Mouse (Mus musculus) cerebellum, adult 2 months (tissue): ENCODE measurements at regions not wholly inside any gene's neighbourhood (a gene's known extent, or its start where the extent isn't known, plus 50 kb on each side); places are given as distances from the start of the nearest gene placed in this dataset.

Experiments used
- CTCF ChIP-seq: fragments of 200-500 bp; IDR thresholded peaks from 2 replicates; pipeline ENCODE4 v1.5.1; 2011; ENCODE audit warnings: low read depth, mild to moderate bottlenecking, control low read depth, low read length, moderate library complexity, borderline replicate concordance; ENCODE audit not compliant: insufficient read depth
- POLR2A ChIP-seq: fragments of 200-500 bp; IDR thresholded peaks from 2 replicates; pipeline ENCODE4 v1.6.1; 2011; ENCODE audit warnings: low read length, control low read depth, borderline replicate concordance; ENCODE audit not compliant: insufficient read depth

DNA sequence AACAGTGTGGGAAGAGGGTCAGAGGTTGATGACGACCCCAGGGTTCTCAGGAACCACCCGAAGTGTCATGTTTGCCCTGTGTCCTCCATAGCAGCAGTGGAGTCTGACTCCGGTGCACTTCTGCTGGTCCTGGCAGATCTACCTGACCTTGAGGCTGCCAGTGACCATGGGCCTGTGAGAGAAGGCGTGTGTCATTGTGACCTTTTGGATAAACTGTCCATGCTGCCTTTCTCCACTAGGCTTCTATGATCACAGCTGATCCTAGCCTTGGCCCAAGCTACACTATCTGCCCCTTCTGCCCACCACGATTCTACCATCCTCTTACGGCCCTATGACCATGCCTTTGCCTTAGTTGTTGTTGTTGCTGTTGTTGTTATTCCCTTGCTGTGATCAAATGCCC lies 163.2 kb upstream of the Fstl4 start:
- TF ChIP-seq CTCF (no peak), POLR2A (no peak)
